Mouse (Mus musculus) intestine, embryonic 15.5 days (tissue): ENCODE results near the gene Tpm1. TPM values are rescaled to one million over a fixed set of nuclear protein-coding genes. Genes with fewer than 3 reads are reported as not detected.

Experiments used
- ATAC-seq: fragments of 200-750 bp; cut with Nextera tagmentation; 2 replicates; pipeline ENCODE4 v1.8.0; 2017; ENCODE audit warnings: moderate TSS enrichment, moderate library complexity
- H3K27ac ChIP-seq: fragments of 300-500 bp; sonication (generic); 2 replicates; pipeline ENCODE4 v1.5.1; 2015; ENCODE audit warnings: mild to moderate bottlenecking, inconsistent platforms
- H3K27me3 ChIP-seq: fragments of 300-500 bp; sonication (generic); replicated peaks from 2 replicates; pipeline ENCODE4 v1.6.1; 2015; ENCODE audit warnings: inconsistent platforms
- H3K36me3 ChIP-seq: fragments of 300-500 bp; sonication (generic); 2 replicates; pipeline ENCODE4 v1.6.1; 2015; ENCODE audit warnings: inconsistent platforms
- H3K4me1 ChIP-seq: fragments of 300-500 bp; sonication (generic); replicated peaks from 2 replicates; pipeline ENCODE4 v1.6.1; 2015; ENCODE audit warnings: inconsistent platforms
- H3K4me2 ChIP-seq: fragments of 300-500 bp; sonication (generic); replicated peaks from 2 replicates; pipeline ENCODE4 v1.6.1; 2015; ENCODE audit warnings: mild to moderate bottlenecking, inconsistent platforms
- H3K4me3 ChIP-seq: fragments of 300-500 bp; sonication (generic); replicated peaks from 2 replicates; pipeline ENCODE4 v1.5.1; 2015; ENCODE audit warnings: inconsistent platforms
- H3K9ac ChIP-seq: fragments of 300-500 bp; sonication (generic); 2 replicates; pipeline ENCODE4 v1.6.1; 2015; ENCODE audit warnings: inconsistent platforms
- H3K9me3 ChIP-seq: fragments of 300-500 bp; sonication (generic); 2 replicates; pipeline ENCODE4 v1.6.1; 2016; ENCODE audit warnings: inconsistent platforms
- WGBS: fragments of 180-500 bp; shearing (Covaris S2); methylation state at CpG from one replicate; pipeline ENCODE4 v1.1.7; 2015; 5-methylcytosine and 5-hydroxymethylcytosine counted together
- polyA plus RNA-seq: library from polyadenylated mRNA; unstranded; fragments of >200 nt; fragmentation: Nextera tagmentation; extraction: Ambion mirVana; gene quantifications from 2 replicates; pipeline ENCODE4 v1.2.1, GENCODE M21; 2015

Gene Tpm1
- polyA plus RNA-seq, 1 experiment from 2014 or later = 1,099 TPM

GRCm38 (mm10) chr9:67035957-67036451, 13.2 kb downstream of the Tpm1 start:
- Histone ChIP-seq H3K36me3 (peaks cover 43% of the 10 kb centered on the region), H3K27ac (peak overlapping the region; percentile 57; the same call in 1 of the 2 replicates), H3K4me3 (no peak overlapping the region), H3K27me3 (no peaks in the 10 kb centered on the region), H3K9me3 (no peaks in the 10 kb centered on the region), H3K4me2 (no peak overlapping the region), H3K9ac (no peak overlapping the region), H3K4me1 (peaks cover 31% of the 10 kb centered on the region)
- no peak for ATAC-seq
- 77% methylated on average over 12 of the region's 12 CpGs for WGBS

- peaks cover 21% of the 10 kb centered on the region for H3K4me1 ChIP-seq
- no peaks in the 10 kb centered on the region for H3K27me3 ChIP-seq
- peaks cover 53% of the 10 kb centered on the region for H3K36me3 ChIP-seq
- WGBS = 86% methylated on average over 4 of the region's 4 CpGs
- no peak overlapping the region for H3K4me2 ChIP-seq
- H3K9me3 ChIP-seq = no peaks in the 10 kb centered on the region
- no peak for ATAC-seq
- H3K9ac ChIP-seq = no peak overlapping the region
- no peak overlapping the region for H3K4me3 ChIP-seq
- H3K27ac ChIP-seq = no peak overlapping the region
Measured at GRCm38 (mm10) chr9:67034677-67035076, 14.5 kb downstream of the Tpm1 start.

- peaks cover 63% of the 10 kb centered on the region for H3K36me3 ChIP-seq
- no peak overlapping the region for H3K4me2 ChIP-seq
- no peaks in the 10 kb centered on the region for H3K9me3 ChIP-seq
- 92% methylated on average over 10 of the region's 10 CpGs for WGBS
- no peaks in the 10 kb centered on the region for H3K27me3 ChIP-seq
- peaks cover 10% of the 10 kb centered on the region; the same call in 1 of the 2 replicates for H3K4me1 ChIP-seq
- no peak overlapping the region for H3K27ac ChIP-seq
- no peak overlapping the region for H3K4me3 ChIP-seq
- H3K9ac ChIP-seq = no peak overlapping the region
- ATAC-seq = no peak
Measured at GRCm38 (mm10) chr9:67033016-67033415, 16.2 kb downstream of the Tpm1 start.

GRCm38 (mm10) chr9:67032611-67033010, 16.6 kb downstream of the Tpm1 start:
- WGBS = 92% methylated on average over 15 of the region's 15 CpGs
- no peaks in the 10 kb centered on the region for H3K27me3 ChIP-seq
- no peak overlapping the region for H3K4me2 ChIP-seq
- no peak for ATAC-seq
- no peak overlapping the region for H3K27ac ChIP-seq
- peaks cover 63% of the 10 kb centered on the region for H3K36me3 ChIP-seq
- no peaks in the 10 kb centered on the region for H3K9me3 ChIP-seq
- H3K4me1 ChIP-seq = peaks cover 10% of the 10 kb centered on the region; the same call in 1 of the 2 replicates
- no peak overlapping the region for H3K9ac ChIP-seq
- no peak overlapping the region for H3K4me3 ChIP-seq

- Histone ChIP-seq H3K27me3 (no peaks in the 10 kb centered on the region), H3K9ac (no peak overlapping the region), H3K36me3 (peaks cover 60% of the 10 kb centered on the region), H3K4me3 (no peak overlapping the region), H3K4me1 (peaks cover 8% of the 10 kb centered on the region; the same call in 1 of the 2 replicates), H3K9me3 (no peaks in the 10 kb centered on the region), H3K27ac (no peak overlapping the region), H3K4me2 (no peak overlapping the region)
- WGBS = 87% methylated on average over 13 of the region's 13 CpGs
- ATAC-seq = no peak
Measured at GRCm38 (mm10) chr9:67029518-67029917, 19.7 kb downstream of the Tpm1 start.

- Histone ChIP-seq H3K27me3 (no peaks in the 10 kb centered on the region), H3K4me1 (peaks cover 8% of the 10 kb centered on the region; the same call in 1 of the 2 replicates), H3K4me2 (no peak overlapping the region), H3K36me3 (peaks cover 61% of the 10 kb centered on the region), H3K4me3 (no peak overlapping the region), H3K9me3 (no peaks in the 10 kb centered on the region), H3K27ac (no peak overlapping the region; the same call in 1 of the 2 replicates), H3K9ac (no peak overlapping the region)
- WGBS = 72% methylated on average over 4 of the region's 4 CpGs
- no peak for ATAC-seq
Measured at GRCm38 (mm10) chr9:67028929-67029328, 20.3 kb downstream of the Tpm1 start.

DNA sequence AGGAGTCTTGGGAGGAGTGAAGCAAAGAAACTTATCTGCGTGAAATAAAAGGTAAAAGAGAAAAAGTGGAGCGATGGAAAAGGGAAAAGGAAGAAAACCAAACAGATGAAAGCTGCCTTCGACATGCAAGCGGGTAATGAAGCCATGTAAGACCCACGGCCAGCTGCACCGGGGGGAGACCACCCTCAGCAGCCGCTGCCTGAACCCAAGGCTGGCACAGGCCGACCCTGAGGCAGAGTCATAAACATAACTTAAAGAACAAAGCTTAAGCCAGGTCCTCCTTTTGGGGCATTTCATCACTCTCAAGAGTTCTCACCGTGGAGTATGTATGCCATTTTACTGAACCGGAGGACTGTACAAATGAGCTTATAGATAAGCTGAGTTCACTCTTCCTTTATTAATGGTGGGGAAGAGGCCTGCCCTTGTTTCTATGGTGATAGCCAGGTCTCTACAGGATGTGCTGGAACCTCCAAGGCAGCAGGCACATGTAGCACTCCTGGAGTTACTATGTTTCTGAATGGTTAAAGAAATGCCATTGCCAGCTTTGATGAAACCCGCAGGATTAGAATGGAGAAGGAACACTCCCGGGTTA, 21.0 kb downstream of the Tpm1 start:
- H3K4me3 ChIP-seq = no peak overlapping the region
- no peak overlapping the region for H3K27ac ChIP-seq
- ATAC-seq = no peak
- no peak overlapping the region for H3K9ac ChIP-seq
- H3K36me3 ChIP-seq = peaks cover 61% of the 10 kb centered on the region
- H3K4me1 ChIP-seq = peaks cover 8% of the 10 kb centered on the region; the same call in 1 of the 2 replicates
- H3K27me3 ChIP-seq = no peaks in the 10 kb centered on the region
- 80% methylated on average over 12 of the region's 12 CpGs for WGBS
- no peak overlapping the region for H3K4me2 ChIP-seq
- H3K9me3 ChIP-seq = no peaks in the 10 kb centered on the region

GRCm38 (mm10) chr9:67026890-67027289, 22.3 kb downstream of the Tpm1 start:
- Histone ChIP-seq H3K4me3 (no peak overlapping the region), H3K4me1 (peaks cover 8% of the 10 kb centered on the region; the same call in 1 of the 2 replicates), H3K36me3 (peaks cover 60% of the 10 kb centered on the region), H3K27me3 (no peaks in the 10 kb centered on the region), H3K9ac (no peak overlapping the region), H3K4me2 (no peak overlapping the region), H3K9me3 (no peaks in the 10 kb centered on the region), H3K27ac (0 out of 2 replicates have a peak overlapping the region, but pooled peaks have one; percentile 11)
- ATAC-seq = no peak
- 88% methylated on average over 7 of the region's 7 CpGs for WGBS

- H3K9ac ChIP-seq = no peak overlapping the region
- 0 out of 2 replicates have a peak overlapping the region, but pooled peaks have one; percentile 38 for H3K27ac ChIP-seq
- WGBS = 87% methylated on average over 7 of the region's 7 CpGs
- H3K4me3 ChIP-seq = no peak overlapping the region
- H3K4me1 ChIP-seq = peaks cover 8% of the 10 kb centered on the region; the same call in 1 of the 2 replicates
- ATAC-seq = no peak
- peaks cover 64% of the 10 kb centered on the region for H3K36me3 ChIP-seq
- H3K27me3 ChIP-seq = no peaks in the 10 kb centered on the region
- H3K4me2 ChIP-seq = no peak overlapping the region
- no peaks in the 10 kb centered on the region for H3K9me3 ChIP-seq
Measured at GRCm38 (mm10) chr9:67026061-67026460, 23.1 kb downstream of the Tpm1 start.

DNA sequence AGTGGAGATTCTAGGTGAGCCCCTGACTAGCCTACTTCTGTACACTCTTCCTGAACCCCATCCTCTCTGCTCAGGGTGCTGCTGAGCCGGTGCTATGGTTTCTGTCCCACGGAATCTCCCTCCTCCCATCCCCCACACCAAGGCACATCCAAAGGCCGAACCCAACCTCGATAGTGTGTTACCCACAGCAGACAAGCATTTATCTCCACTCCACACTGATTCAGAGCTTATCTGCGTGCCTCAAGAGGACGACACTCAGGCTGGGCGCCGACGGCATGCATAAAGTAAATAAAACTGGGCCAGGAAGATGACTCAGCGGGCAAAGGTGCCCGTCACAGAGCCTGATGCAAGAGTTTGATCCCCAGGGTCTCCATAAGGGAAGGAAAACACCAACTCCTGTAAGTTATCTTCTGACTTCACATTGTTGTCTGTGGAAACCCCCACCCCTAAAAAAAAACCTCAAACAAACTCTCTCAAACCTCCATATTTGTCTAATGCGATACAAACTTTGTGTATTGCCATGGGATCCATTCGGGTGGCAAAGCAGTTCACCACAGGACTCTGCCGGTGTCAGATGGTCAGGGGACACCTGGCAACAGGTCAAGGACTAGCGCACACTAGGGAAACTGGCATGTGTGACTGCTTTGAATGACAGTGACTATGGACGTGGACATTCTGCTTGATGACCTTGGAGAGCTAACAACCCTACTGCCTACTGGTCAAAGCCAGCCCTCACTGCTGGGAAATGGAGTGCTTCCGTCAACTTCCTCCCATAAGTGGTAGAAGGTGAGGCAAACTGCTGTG, 24.1 kb downstream of the Tpm1 start:
- peaks cover 56% of the 10 kb centered on the region for H3K36me3 ChIP-seq
- H3K4me1 ChIP-seq = peaks cover 8% of the 10 kb centered on the region; the same call in 1 of the 2 replicates
- H3K9me3 ChIP-seq = no peaks in the 10 kb centered on the region
- no peaks in the 10 kb centered on the region for H3K27me3 ChIP-seq
- H3K4me2 ChIP-seq = no peak overlapping the region
- H3K27ac ChIP-seq = peak overlapping the region; percentile 38; the same call in 1 of the 2 replicates
- H3K9ac ChIP-seq = no peak overlapping the region
- H3K4me3 ChIP-seq = no peak overlapping the region
- ATAC-seq = peak; percentile 81
- WGBS = 63% methylated on average over 17 of the region's 17 CpGs

DNA sequence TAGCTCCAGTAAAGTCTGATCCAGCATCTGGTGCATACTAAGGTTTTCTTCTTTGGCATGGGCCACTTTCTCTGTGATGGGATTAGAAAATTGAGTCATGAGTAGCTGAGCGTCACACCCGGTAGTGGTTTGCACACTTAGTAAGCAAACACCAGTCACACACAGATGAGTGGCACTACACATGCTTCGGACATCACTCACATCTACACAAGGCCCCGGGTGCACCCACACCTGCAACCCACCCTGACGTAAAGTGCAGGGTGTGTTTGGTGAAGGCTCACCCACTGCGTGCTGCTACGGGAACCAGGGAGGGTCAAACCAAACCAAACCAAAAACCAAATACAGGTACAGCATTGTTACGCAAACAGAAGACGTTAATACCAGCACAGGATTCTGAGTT, 25.8 kb downstream of the Tpm1 start:
- Histone ChIP-seq H3K9me3 (no peaks in the 10 kb centered on the region), H3K4me2 (no peak overlapping the region), H3K27me3 (no peaks in the 10 kb centered on the region), H3K4me1 (peaks cover 8% of the 10 kb centered on the region; the same call in 1 of the 2 replicates), H3K9ac (no peak overlapping the region), H3K27ac (no peak overlapping the region), H3K36me3 (peaks cover 43% of the 10 kb centered on the region), H3K4me3 (no peak overlapping the region)
- 91% methylated on average over 9 of the region's 9 CpGs for WGBS
- no peak for ATAC-seq

DNA sequence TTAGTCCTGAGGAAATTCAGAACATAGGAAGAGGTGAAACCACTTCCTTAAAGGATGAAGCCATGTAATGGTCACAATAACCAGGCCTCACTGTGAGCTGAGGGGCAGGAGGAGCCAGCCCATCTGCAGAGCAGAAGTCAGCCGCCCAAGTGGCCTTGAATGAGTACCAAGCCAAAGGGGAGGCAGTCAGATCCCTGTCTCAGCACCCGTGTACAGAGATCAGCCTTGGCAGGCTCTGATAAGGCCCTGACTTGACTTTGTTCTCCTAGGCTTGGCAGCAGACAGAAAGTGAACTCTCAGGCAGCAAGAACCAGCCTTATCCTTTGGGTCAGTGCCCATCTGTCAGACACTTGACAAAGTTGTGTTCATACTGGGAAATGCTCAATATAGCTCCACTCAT, 29.1 kb downstream of the Tpm1 start:
- 39% methylated on average over 2 of the region's 2 CpGs for WGBS
- Histone ChIP-seq H3K9ac (no peak overlapping the region), H3K36me3 (peaks cover 33% of the 10 kb centered on the region), H3K4me1 (peaks cover 5% of the 10 kb centered on the region; the same call in 1 of the 2 replicates), H3K4me2 (no peak overlapping the region), H3K4me3 (no peak overlapping the region), H3K27ac (no peak overlapping the region), H3K9me3 (no peaks in the 10 kb centered on the region), H3K27me3 (no peaks in the 10 kb centered on the region)
- ATAC-seq = peak; percentile 50; the same call in 1 of the 2 replicates
